Mouse (Mus musculus) stomach, postnatal 0 days (tissue): ENCODE measurements around the gene Coro2a. TPM values are rescaled to one million over a fixed set of nuclear protein-coding genes. Genes with fewer than 3 reads are reported as not detected.

Experiments
- ATAC-seq: fragments of 200-750 bp; cut with Nextera tagmentation; 2 replicates; pipeline ENCODE4 v1.8.0; 2017; ENCODE audit not compliant: low FRiP score, low TSS enrichment
- DNase-seq: peaks from one replicate; pipeline ENCODE4 v3.0.0-alpha.2; 2016; ENCODE audit warnings: low spot score
- H3K27ac ChIP-seq: fragments of 300-500 bp; sonication (generic); replicated peaks from 2 replicates; pipeline ENCODE4 v1.5.1; 2014; ENCODE audit warnings: mild to moderate bottlenecking, control low read depth
- H3K27me3 ChIP-seq: fragments of 300-500 bp; sonication (generic); 2 replicates; pipeline ENCODE4 v1.6.1; 2014; ENCODE audit warnings: low read length; ENCODE audit not compliant: control insufficient read depth, insufficient read depth
- H3K36me3 ChIP-seq: fragments of 300-500 bp; sonication (generic); 2 replicates; pipeline ENCODE4 v1.6.1; 2014; ENCODE audit warnings: low read length, mixed read lengths; ENCODE audit not compliant: control insufficient read depth, insufficient read depth
- H3K4me1 ChIP-seq: fragments of 300-500 bp; sonication (generic); replicated peaks from 2 replicates; pipeline ENCODE4 v1.6.1; 2014; ENCODE audit warnings: antibody characterized with exemption; ENCODE audit not compliant: control insufficient read depth, insufficient read depth
- H3K4me2 ChIP-seq: fragments of 300-500 bp; sonication (generic); replicated peaks from 2 replicates; pipeline ENCODE4 v1.6.1; 2014; ENCODE audit warnings: low read depth, mild to moderate bottlenecking, control low read depth, moderate library complexity
- H3K4me3 ChIP-seq: fragments of 300-500 bp; sonication (generic); 2 replicates; pipeline ENCODE4 v1.5.1; 2014; ENCODE audit warnings: low read depth, low read length, control low read depth
- H3K9ac ChIP-seq: fragments of 300-500 bp; sonication (generic); 2 replicates; pipeline ENCODE4 v1.6.1; 2014; ENCODE audit warnings: mild to moderate bottlenecking, low read length, control low read depth, mixed read lengths
- H3K9me3 ChIP-seq: fragments of 300-500 bp; sonication (generic); 2 replicates; pipeline ENCODE4 v1.6.1; 2016; ENCODE audit warnings: low read length; ENCODE audit not compliant: control insufficient read depth
- CTCF ChIP-seq: IDR thresholded peaks from 2 replicates; pipeline ENCODE4 v1.5.1; 2016; ENCODE audit warnings: antibody characterized with exemption, low read depth, mild to moderate bottlenecking, moderate library complexity
- EP300 ChIP-seq: optimal IDR thresholded peaks from 2 replicates; pipeline ENCODE3; 2016; ENCODE audit warnings: antibody characterized with exemption
- WGBS: fragments of 180-500 bp; shearing (Covaris S2); extraction: QIAGEN DNeasy Blood & Tissue Kit; methylation state at CpG from one replicate; pipeline ENCODE4 v1.1.7; 2014; 5-methylcytosine and 5-hydroxymethylcytosine counted together
- polyA plus RNA-seq: library from polyadenylated mRNA; unstranded; fragments of >200 nt; fragmentation: Nextera tagmentation; extraction: Ambion mirVana; gene quantifications from 2 replicates; pipeline ENCODE4 v1.2.1, GENCODE M21; 2015

Coro2a gene
- polyA plus RNA-seq, 1 experiment from 2014 or later, result 17.2 TPM

- TF ChIP-seq CTCF (no peak), EP300 (no peak)
- H3K4me3 ChIP-seq, result no peak overlapping the region
- WGBS, result 56% methylated on average over 2 of the region's 2 CpGs
- DNase-seq (no peak), ATAC-seq (no peak)
- no peaks in the 10 kb centered on the region for H3K9me3 ChIP-seq
- no peak overlapping the region for H3K9ac ChIP-seq
- no peaks in the 10 kb centered on the region for H3K36me3 ChIP-seq
- H3K27me3 ChIP-seq, result no peaks in the 10 kb centered on the region
- no peak overlapping the region for H3K27ac ChIP-seq
- H3K4me1 ChIP-seq, result no peaks in the 10 kb centered on the region
- H3K4me2 ChIP-seq, result no peak overlapping the region
Observed at GRCm38 (mm10) chr4:46632465-46632864, 30.5 kb upstream of the Coro2a start.

DNA sequence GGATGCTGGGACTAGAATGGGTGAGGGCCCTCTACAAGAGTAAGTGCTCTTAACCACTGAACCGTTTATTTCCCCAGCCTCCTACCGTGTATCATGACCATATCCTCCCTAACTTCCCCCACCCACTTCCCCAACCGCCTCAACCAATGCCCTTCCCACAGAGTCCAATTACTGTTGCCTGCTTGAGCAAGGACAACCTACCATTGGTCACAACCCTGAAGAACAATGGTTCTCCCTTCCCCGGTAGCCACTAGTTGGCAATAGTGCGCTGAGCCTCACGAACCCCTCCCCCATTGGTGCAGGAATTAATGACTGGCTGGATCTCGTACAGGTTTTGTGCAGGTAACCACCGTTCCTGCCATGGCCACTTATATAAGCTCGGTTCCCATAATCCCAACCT, 28.4 kb upstream of the Coro2a start:
- TF ChIP-seq EP300 (no peak), CTCF (peak; percentile 30; the same call in 1 of the 2 replicates)
- DNase-seq (peak; percentile 30), ATAC-seq (no peak)
- 69% methylated on average over 9 of the region's 9 CpGs for WGBS
- Histone ChIP-seq H3K36me3 (no peaks in the 10 kb centered on the region), H3K9ac (no peak overlapping the region), H3K4me1 (no peaks in the 10 kb centered on the region), H3K4me3 (no peak overlapping the region), H3K27ac (no peak overlapping the region), H3K27me3 (no peaks in the 10 kb centered on the region), H3K9me3 (no peaks in the 10 kb centered on the region), H3K4me2 (no peak overlapping the region)

DNA sequence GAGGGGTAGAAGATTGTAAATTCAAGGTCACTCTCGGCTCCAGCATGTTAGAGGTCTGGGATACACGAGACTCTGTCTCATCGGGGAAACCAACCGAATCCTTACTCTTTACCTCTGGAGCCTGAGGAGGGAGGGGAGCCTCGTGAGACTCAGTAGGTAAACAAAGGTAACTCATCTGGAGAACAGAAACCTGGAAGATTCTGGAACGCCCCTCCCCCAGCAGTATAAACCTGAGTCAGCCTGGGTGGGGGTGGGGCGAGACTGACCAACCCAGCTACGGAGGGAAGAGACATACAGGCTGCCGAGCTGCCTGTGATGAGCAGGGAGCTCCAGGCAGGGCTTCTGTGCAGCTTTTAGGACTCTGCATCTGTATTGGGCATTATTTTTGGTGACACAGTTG, 26.9 kb upstream of the Coro2a start:
- peak; percentile 73 for DNase-seq
- Histone ChIP-seq H3K4me3 (no peak overlapping the region), H3K36me3 (no peaks in the 10 kb centered on the region), H3K4me1 (no peaks in the 10 kb centered on the region), H3K9me3 (no peaks in the 10 kb centered on the region), H3K4me2 (no peak overlapping the region), H3K27me3 (no peaks in the 10 kb centered on the region), H3K27ac (no peak overlapping the region), H3K9ac (no peak overlapping the region)
- ATAC-seq, result peak; percentile 51; the same call in 1 of the 2 replicates
- TF ChIP-seq CTCF (no peak), EP300 (no peak)
- 22% methylated on average over 9 of the region's 9 CpGs for WGBS

GRCm38 (mm10) chr4:46628081-46628480, 26.1 kb upstream of the Coro2a start:
- no peak for TF ChIP-seq EP300
- TF ChIP-seq CTCF, result no peak
- no peak for ATAC-seq
- H3K4me2 ChIP-seq, result no peak overlapping the region
- DNase-seq, result no peak
- no peak overlapping the region for H3K4me3 ChIP-seq
- no peaks in the 10 kb centered on the region for H3K4me1 ChIP-seq
- H3K9me3 ChIP-seq, result no peaks in the 10 kb centered on the region
- H3K27me3 ChIP-seq, result no peaks in the 10 kb centered on the region
- no peak overlapping the region for H3K9ac ChIP-seq
- no peaks in the 10 kb centered on the region for H3K36me3 ChIP-seq
- no peak overlapping the region for H3K27ac ChIP-seq
- 80% methylated on average over 11 of the region's 11 CpGs for WGBS

DNA sequence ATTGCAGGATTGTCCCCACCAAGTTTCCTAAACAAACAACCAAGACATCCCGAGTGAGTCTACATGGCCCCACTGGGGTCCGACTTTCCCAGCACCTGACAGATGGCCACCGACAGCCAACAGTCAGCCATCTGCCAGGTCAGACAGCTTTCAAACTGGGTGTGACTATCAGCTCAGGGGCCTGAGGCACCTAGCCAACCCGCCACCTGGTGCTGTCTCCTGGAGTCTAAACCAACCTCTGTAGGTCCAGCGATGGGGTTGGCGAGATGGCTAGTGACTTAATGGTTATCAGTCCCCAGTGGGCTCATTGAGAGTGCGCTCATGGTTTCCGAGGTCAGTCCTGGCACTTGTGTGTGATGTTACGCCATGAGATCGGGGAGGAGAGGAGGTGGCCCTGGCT, 23.1 kb upstream of the Coro2a start:
- ATAC-seq (no peak), DNase-seq (no peak)
- 81% methylated on average over 10 of the region's 10 CpGs for WGBS
- Histone ChIP-seq H3K27me3 (no peaks in the 10 kb centered on the region), H3K4me2 (no peak overlapping the region), H3K9me3 (no peaks in the 10 kb centered on the region), H3K9ac (no peak overlapping the region), H3K4me3 (no peak overlapping the region), H3K27ac (no peak overlapping the region), H3K36me3 (no peaks in the 10 kb centered on the region), H3K4me1 (no peaks in the 10 kb centered on the region)
- TF ChIP-seq CTCF (no peak), EP300 (no peak)

DNA sequence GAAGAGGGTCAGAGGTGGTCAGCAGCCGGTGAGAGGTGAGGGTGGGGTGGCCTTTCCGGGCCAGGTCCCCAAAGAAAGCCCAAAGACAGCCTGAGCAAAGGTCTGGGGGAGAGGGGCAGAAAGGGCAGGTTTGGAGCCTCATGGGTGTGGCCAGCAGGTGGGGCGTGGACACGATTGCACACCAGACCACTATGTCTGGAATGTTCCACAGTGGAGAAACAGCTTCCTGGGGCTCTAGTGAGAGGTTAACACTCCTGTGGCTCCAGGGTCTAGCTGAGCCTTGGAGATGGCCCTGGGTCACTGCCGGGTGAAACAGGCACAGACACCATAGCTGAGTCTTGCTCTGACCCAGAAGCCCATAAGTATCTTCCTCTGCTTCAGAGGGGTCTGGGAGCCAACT, 21.0 kb upstream of the Coro2a start:
- Histone ChIP-seq H3K4me3 (no peak overlapping the region), H3K4me2 (no peak overlapping the region), H3K27ac (no peak overlapping the region), H3K27me3 (no peaks in the 10 kb centered on the region), H3K36me3 (no peaks in the 10 kb centered on the region), H3K9me3 (no peaks in the 10 kb centered on the region), H3K4me1 (no peaks in the 10 kb centered on the region), H3K9ac (no peak overlapping the region)
- DNase-seq (no peak), ATAC-seq (peak; percentile 15; the same call in 1 of the 2 replicates)
- 57% methylated on average over 5 of the region's 5 CpGs for WGBS
- no peak for TF ChIP-seq CTCF
- no peak for TF ChIP-seq EP300
